Mouse (Mus musculus): ENCODE data around the gene Tbc1d7. TPM values are rescaled to one million over a fixed set of nuclear protein-coding genes. Genes with fewer than 3 reads are reported as not detected.

Tbc1d7 gene
- polyA plus RNA-seq, 1 experiment: 6.3 TPM

GRCm38 (mm10) chr13:43112707-43113106 lies 58.6 kb downstream of the Tbc1d7 start:
- no peak for TF ChIP-seq CTCF (IDR thresholded peaks at IDR 0.05; ENCODE audit: extremely low read depth, insufficient read depth, insufficient read length, insufficient replicate concordance)
- no peak for TF ChIP-seq POLR2A (IDR thresholded peaks at IDR 0.05; ENCODE audit: low read depth, low read length)
- Histone ChIP-seq H3K4me3 (ENCODE audit: extremely low read depth, insufficient read depth, insufficient read length) (no peak overlapping the region), H3K27ac (ENCODE audit: insufficient read depth, low read length) (no peak overlapping the region), H3K4me1 (ENCODE audit: control insufficient read depth, insufficient read depth, insufficient read length) (peaks cover 3% of the 10 kb centered on the region; the same call in 1 of the 2 replicates), H3K36me3 (ENCODE audit: control insufficient read depth, insufficient read depth, low read length) (no peaks in the 10 kb centered on the region), H3K27me3 (ENCODE audit: control insufficient read depth, insufficient read depth, low read length) (no peaks in the 10 kb centered on the region)
- DNase-seq (ENCODE audit: low read depth in 1 of 2, low spot score in 2 of 2): no peak
- WGBS: 12% methylated on average over 3 of the region's 3 CpGs

GRCm38 (mm10) chr13:43112280-43112679 lies 59.0 kb downstream of the Tbc1d7 start:
- Histone ChIP-seq H3K4me3 (ENCODE audit: extremely low read depth, insufficient read depth, insufficient read length) (no peak overlapping the region), H3K27me3 (ENCODE audit: control insufficient read depth, insufficient read depth, low read length) (no peaks in the 10 kb centered on the region), H3K4me1 (ENCODE audit: control insufficient read depth, insufficient read depth, insufficient read length) (peaks cover 3% of the 10 kb centered on the region; the same call in 1 of the 2 replicates), H3K27ac (ENCODE audit: insufficient read depth, low read length) (no peak overlapping the region), H3K36me3 (ENCODE audit: control insufficient read depth, insufficient read depth, low read length) (no peaks in the 10 kb centered on the region)
- 63% methylated on average over 7 of the region's 7 CpGs for WGBS
- DNase-seq (ENCODE audit: low read depth in 1 of 2, low spot score in 2 of 2): no peak
- no peak for TF ChIP-seq POLR2A (IDR thresholded peaks at IDR 0.05; ENCODE audit: low read depth, low read length)
- no peak for TF ChIP-seq CTCF (IDR thresholded peaks at IDR 0.05; ENCODE audit: extremely low read depth, insufficient read depth, insufficient read length, insufficient replicate concordance)

GRCm38 (mm10) chr13:43104496-43104895 lies 66.8 kb downstream of the Tbc1d7 start:
- WGBS: 96% methylated on average over 9 of the region's 9 CpGs

GRCm38 (mm10) chr13:43102943-43103342 lies 68.4 kb downstream of the Tbc1d7 start:
- 85% methylated on average over 7 of the region's 7 CpGs for WGBS
- Histone ChIP-seq H3K27ac (ENCODE audit: insufficient read depth, low read length) (no peak overlapping the region), H3K4me3 (ENCODE audit: extremely low read depth, insufficient read depth, insufficient read length) (no peak overlapping the region), H3K4me1 (ENCODE audit: control insufficient read depth, insufficient read depth, insufficient read length) (no peaks in the 10 kb centered on the region), H3K36me3 (ENCODE audit: control insufficient read depth, insufficient read depth, low read length) (no peaks in the 10 kb centered on the region), H3K27me3 (ENCODE audit: control insufficient read depth, insufficient read depth, low read length) (no peaks in the 10 kb centered on the region)
- DNase-seq (ENCODE audit: low read depth in 1 of 2, low spot score in 2 of 2): no peak
- no peak for TF ChIP-seq CTCF (IDR thresholded peaks at IDR 0.05; ENCODE audit: extremely low read depth, insufficient read depth, insufficient read length, insufficient replicate concordance)
- no peak for TF ChIP-seq POLR2A (IDR thresholded peaks at IDR 0.05; ENCODE audit: low read depth, low read length)

More at GRCm38 (mm10) chr13:43104496-43104895, 66.8 kb downstream of the Tbc1d7 start:
- DNase-seq (ENCODE audit: low read depth in 1 of 2, low spot score in 2 of 2): no peak
- Histone ChIP-seq H3K27ac (ENCODE audit: insufficient read depth, low read length) (no peak overlapping the region), H3K36me3 (ENCODE audit: control insufficient read depth, insufficient read depth, low read length) (no peaks in the 10 kb centered on the region), H3K4me1 (ENCODE audit: control insufficient read depth, insufficient read depth, insufficient read length) (no peaks in the 10 kb centered on the region), H3K27me3 (ENCODE audit: control insufficient read depth, insufficient read depth, low read length) (no peaks in the 10 kb centered on the region), H3K4me3 (ENCODE audit: extremely low read depth, insufficient read depth, insufficient read length) (no peak overlapping the region)
- TF ChIP-seq CTCF (IDR thresholded peaks at IDR 0.05; ENCODE audit: extremely low read depth, insufficient read depth, insufficient read length, insufficient replicate concordance) (no peak), POLR2A (IDR thresholded peaks at IDR 0.05; ENCODE audit: low read depth, low read length) (no peak)

Other genes starting within 250 kb of the Tbc1d7 start
- 2.8 and 3.5 TPM in 2 replicates for gene Gfod1, start 132.7 kb upstream of the Tbc1d7 start, polyA plus RNA-seq (2012; rRNA removed)
- 3.1 and 3.3 TPM in 2 replicates for gene Sirt5, start 194.0 kb upstream of the Tbc1d7 start, polyA plus RNA-seq (2012; rRNA removed)
- 62.1 and 83.8 TPM in 2 replicates for gene Nol7, start 226.9 kb upstream of the Tbc1d7 start, polyA plus RNA-seq (2012; rRNA removed)

Measured in spleen, adult 2 months (tissue).